Mouse (Mus musculus) ES-E14 (cell line): ENCODE results near the gene Arl15. TPM values are rescaled to one million over a fixed set of nuclear protein-coding genes. Genes with fewer than 3 reads are reported as not detected.

Experiments
- DNase-seq: peaks from one replicate; pipeline ENCODE4 v3.0.0-alpha.2; 2013; ENCODE audit warnings: low read depth, low spot score
- H3K27ac ChIP-seq: 2 replicates; pipeline ENCODE4 v1.5.1; 2012; ENCODE audit warnings: low read depth, mild to moderate bottlenecking, low read length, moderate library complexity, mixed read lengths; ENCODE audit not compliant: poor library complexity, insufficient read depth, severe bottlenecking
- H3K36me3 ChIP-seq: 2 replicates; pipeline ENCODE4 v1.6.1; 2012; ENCODE audit warnings: mild to moderate bottlenecking, low read length, moderate library complexity, mixed read lengths; ENCODE audit not compliant: control insufficient read depth, poor library complexity, insufficient read depth, severe bottlenecking
- H3K4me1 ChIP-seq, 2 experiments: fragments of 150-350 bp in 1 of 2; sonication (generic) in 1 of 2; 2 replicates each; pipeline ENCODE4 v1.6.1; 2012; ENCODE audit warnings: low read length in 2 of 2, mild to moderate bottlenecking in 1 of 2, mixed read lengths in 1 of 2; ENCODE audit not compliant: control insufficient read depth in 2 of 2, insufficient read depth in 2 of 2, poor library complexity in 1 of 2
- H3K4me3 ChIP-seq, 2 experiments: fragments of 150-350 bp in 1 of 2; sonication (generic) in 1 of 2; 2 replicates each; pipeline ENCODE4 v1.5.1; 2012; ENCODE audit warnings: low read length in 2 of 2, low read depth in 1 of 2, mild to moderate bottlenecking in 1 of 2, mixed read lengths in 1 of 2; ENCODE audit not compliant: insufficient read depth in 1 of 2, poor library complexity in 1 of 2, severe bottlenecking in 1 of 2
- H3K9ac ChIP-seq: 2 replicates; pipeline ENCODE4 v1.6.1; 2012; ENCODE audit warnings: low read depth, mild to moderate bottlenecking, low read length, mixed read lengths; ENCODE audit not compliant: poor library complexity, insufficient read depth, severe bottlenecking
- H3K9me3 ChIP-seq: fragments of 150-350 bp; sonication (generic); 2 replicates; pipeline ENCODE4 v1.6.1; 2012; ENCODE audit warnings: low read depth, mild to moderate bottlenecking, low read length; ENCODE audit not compliant: control insufficient read depth, insufficient read depth
- CHD2 ChIP-seq: IDR thresholded peaks from 2 replicates; pipeline ENCODE4 v1.6.1; 2014; ENCODE audit warnings: mild to moderate bottlenecking, low read depth, low read length, inconsistent platforms
- HCFC1 ChIP-seq: IDR thresholded peaks from 2 replicates; pipeline ENCODE4 v1.6.1; 2012; ENCODE audit warnings: low read length, inconsistent platforms, borderline replicate concordance; ENCODE audit not compliant: insufficient read depth
- MAFK ChIP-seq: IDR thresholded peaks from 2 replicates; pipeline ENCODE4 v1.6.1; 2014; ENCODE audit warnings: mild to moderate bottlenecking, low read depth, low read length, inconsistent platforms; ENCODE audit not compliant: insufficient read depth
- ZC3H11A ChIP-seq: IDR thresholded peaks from 2 replicates; pipeline ENCODE4 v1.6.1; 2012; ENCODE audit warnings: low read depth, mild to moderate bottlenecking, inconsistent platforms, low read length, borderline replicate concordance
- ZNF384 ChIP-seq: IDR thresholded peaks from 2 replicates; pipeline ENCODE4 v1.6.1; 2012; ENCODE audit warnings: low read depth, low read length, inconsistent platforms
- in situ Hi-C, 2 experiments: fragments of 600-800 bp; cut with MboI; formaldehyde crosslinking; loops; one replicate each; pipeline ENCODE4 v1.15.1; 2025; ENCODE audit warnings: low sequenced_read_pairs in 2 of 2, inconsistent platforms in 1 of 2; ENCODE audit not compliant: unreplicated experiment in 2 of 2
- total RNA-seq: library from RNA; depleted of rRNA; stranded (reverse); fragments of 300-350 nt; gene quantifications from 2 replicates; pipeline ENCODE4 v1.2.3, GENCODE M21; 2012

The Arl15 gene
- total RNA-seq, 1 experiment: 15.1 TPM

GRCm38 (mm10) chr13:113850431-113851034 lies 56.2 kb downstream of the Arl15 start:
- Histone ChIP-seq H3K36me3 (peaks cover 6% of the 10 kb centered on the region; the same call in 1 of the 2 replicates), H3K9ac (no peak overlapping the region), H3K9me3 (no peaks in the 10 kb centered on the region), H3K4me3 (no peak overlapping the region), H3K27ac (peak overlapping the region; percentile 26; the same call in 1 of the 2 replicates), H3K4me1 (peaks cover 8 to 12% of the 10 kb centered on the region in 2 experiments)
- TF ChIP-seq ZNF384: no peak
- TF ChIP-seq MAFK: no peak
- no peak for TF ChIP-seq ZC3H11A
- no peak for TF ChIP-seq CHD2
- TF ChIP-seq HCFC1: no peak
- in situ Hi-C loops: no loop called here
- DNase-seq: peak; percentile 82

GRCm38 (mm10) chr13:113851602-113852375 lies 57.5 kb downstream of the Arl15 start:
- Histone ChIP-seq H3K4me3 (no peak overlapping the region), H3K9me3 (no peaks in the 10 kb centered on the region), H3K9ac (no peak overlapping the region), H3K27ac (no peak overlapping the region), H3K36me3 (peaks cover 6% of the 10 kb centered on the region; the same call in 1 of the 2 replicates), H3K4me1 (peaks cover 12 to 18% of the 10 kb centered on the region in 2 experiments)
- no peak for TF ChIP-seq MAFK
- TF ChIP-seq HCFC1: no peak
- TF ChIP-seq ZNF384: no peak
- no peak for TF ChIP-seq CHD2
- TF ChIP-seq ZC3H11A: no peak
- in situ Hi-C loops: no loop called here
- no peak for DNase-seq

- peaks cover 12 to 18% of the 10 kb centered on the region in 2 experiments for H3K4me1 ChIP-seq
- DNase-seq: no peak
- no peaks in the 10 kb centered on the region for H3K9me3 ChIP-seq
- H3K36me3 ChIP-seq: peaks cover 6% of the 10 kb centered on the region; the same call in 1 of the 2 replicates
- TF ChIP-seq ZC3H11A (no peak), CHD2 (no peak), ZNF384 (no peak), MAFK (no peak)
- H3K9ac ChIP-seq: no peak overlapping the region
- H3K4me3 ChIP-seq: no peak overlapping the region
- in situ Hi-C loops: no loop called here
- H3K27ac ChIP-seq: no peak overlapping the region
Measured at GRCm38 (mm10) chr13:113852376-113852666, 58.0 kb downstream of the Arl15 start.

GRCm38 (mm10) chr13:113854146-113854545 lies 59.8 kb downstream of the Arl15 start:
- in situ Hi-C loops: no loop called here
- Histone ChIP-seq H3K9ac (no peak overlapping the region), H3K27ac (no peak overlapping the region), H3K4me1 (peaks cover 15 to 25% of the 10 kb centered on the region in 2 experiments), H3K9me3 (no peaks in the 10 kb centered on the region), H3K36me3 (peaks cover 6% of the 10 kb centered on the region; the same call in 1 of the 2 replicates), H3K4me3 (no peak overlapping the region)
- no peak for TF ChIP-seq HCFC1
- TF ChIP-seq ZNF384: no peak
- no peak for TF ChIP-seq CHD2
- TF ChIP-seq ZC3H11A: no peak
- no peak for TF ChIP-seq MAFK
- DNase-seq: no peak
